Mouse (Mus musculus) heart, embryonic 10.5 days (tissue): Measurements from ENCODE around the gene Gm20388. TPM values are rescaled to one million over a fixed set of nuclear protein-coding genes. Genes with fewer than 3 reads are reported as not detected.

Source experiments
- DNase-seq: peaks from one replicate; pipeline ENCODE4 v3.0.0-alpha.2; 2017; ENCODE audit warnings: low spot score
- H3K27ac ChIP-seq: fragments of 300-500 bp; sonication (generic); 2 replicates; pipeline ENCODE4 v1.5.1; 2016; ENCODE audit warnings: mild to moderate bottlenecking
- H3K27me3 ChIP-seq: fragments of 300-500 bp; sonication (generic); 2 replicates; pipeline ENCODE4 v1.6.1; 2016; ENCODE audit warnings: mild to moderate bottlenecking; ENCODE audit not compliant: poor library complexity, insufficient read depth, severe bottlenecking
- H3K36me3 ChIP-seq: fragments of 300-500 bp; sonication (generic); 2 replicates; pipeline ENCODE4 v1.6.1; 2016; ENCODE audit warnings: mild to moderate bottlenecking, moderate library complexity
- H3K4me1 ChIP-seq: fragments of 300-500 bp; sonication (generic); 2 replicates; pipeline ENCODE4 v1.6.1; 2016; ENCODE audit warnings: mild to moderate bottlenecking
- H3K4me3 ChIP-seq: fragments of 300-500 bp; sonication (generic); 2 replicates; pipeline ENCODE4 v1.5.1; 2016; ENCODE audit warnings: mild to moderate bottlenecking, moderate library complexity
- H3K9me3 ChIP-seq: fragments of 300-500 bp; sonication (generic); 2 replicates; pipeline ENCODE4 v1.6.1; 2016; ENCODE audit warnings: mild to moderate bottlenecking, moderate library complexity
- WGBS: fragments of 180-500 bp; shearing (Covaris S2); methylation state at CpG from one replicate; pipeline ENCODE4 v1.1.7; 2016; 5-methylcytosine and 5-hydroxymethylcytosine counted together
- polyA plus RNA-seq: library from polyadenylated mRNA; unstranded; fragments of >200 nt; fragmentation: Nextera tagmentation; extraction: Ambion mirVana; gene quantifications from 2 replicates; pipeline ENCODE4 v1.2.1, GENCODE M21; 2016

Gm20388 gene
- polyA plus RNA-seq, 1 experiment from 2014 or later = 4.5 TPM

DNA sequence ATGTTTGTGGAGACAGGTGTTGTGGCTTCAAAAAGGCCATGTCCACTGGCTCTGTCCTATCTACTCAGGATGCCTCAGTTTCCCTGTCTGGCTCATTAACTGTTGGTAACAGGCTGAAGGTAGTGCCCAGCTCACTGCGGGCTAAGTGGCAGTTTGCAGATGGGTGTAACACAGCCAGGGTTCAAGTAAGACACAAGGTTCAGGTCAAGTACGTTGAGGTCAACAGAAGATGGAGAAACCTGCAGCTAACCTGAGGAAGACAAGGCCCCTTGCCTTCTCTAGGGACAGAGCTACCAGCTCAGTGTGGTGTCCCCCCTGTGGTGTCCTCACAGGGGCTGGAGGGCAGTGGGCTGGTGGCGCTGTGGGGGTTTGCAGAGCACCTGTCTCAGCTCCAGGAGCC, 1969.1 kb downstream of the Gm20388 start:
- Histone ChIP-seq H3K36me3 (peaks cover 34% of the 10 kb centered on the region), H3K27me3 (0 out of 2 replicates have a peak, but pooled peaks cover 5% of the 10 kb centered on the region), H3K4me3 (no peak overlapping the region), H3K27ac (no peak overlapping the region), H3K9me3 (no peaks in the 10 kb centered on the region), H3K4me1 (peaks cover 33% of the 10 kb centered on the region)
- no peak for DNase-seq
- 92% methylated on average over 3 of the region's 3 CpGs for WGBS

DNA sequence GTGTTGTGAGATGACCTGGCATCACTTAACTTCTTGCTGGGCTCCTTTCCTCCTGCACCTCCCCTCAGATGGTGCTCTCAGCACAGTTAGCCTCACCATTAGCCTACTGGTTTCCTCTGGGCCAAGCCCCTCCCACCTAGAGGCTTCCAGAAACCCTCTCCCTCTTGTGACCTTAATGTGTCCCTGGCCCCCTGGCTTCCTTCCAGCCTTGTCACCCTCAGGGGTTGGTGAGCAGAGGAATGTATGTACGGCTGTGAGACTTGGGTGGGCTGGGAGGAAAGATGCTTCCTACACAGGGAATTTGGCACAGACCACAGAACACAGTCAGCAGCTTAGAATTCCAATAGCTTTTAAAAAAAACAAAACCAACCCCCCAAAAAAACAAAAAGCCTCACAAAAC, 1970.2 kb downstream of the Gm20388 start:
- H3K36me3 ChIP-seq = peaks cover 45% of the 10 kb centered on the region
- H3K27ac ChIP-seq = 0 out of 2 replicates have a peak overlapping the region, but pooled peaks have one; percentile 18
- H3K27me3 ChIP-seq = 0 out of 2 replicates have a peak, but pooled peaks cover 5% of the 10 kb centered on the region
- H3K4me3 ChIP-seq = no peak overlapping the region
- H3K9me3 ChIP-seq = no peaks in the 10 kb centered on the region
- DNase-seq = no peak
- H3K4me1 ChIP-seq = peaks cover 22% of the 10 kb centered on the region
- WGBS = 45% methylated on average over 1 of the region's 1 CpGs

DNA sequence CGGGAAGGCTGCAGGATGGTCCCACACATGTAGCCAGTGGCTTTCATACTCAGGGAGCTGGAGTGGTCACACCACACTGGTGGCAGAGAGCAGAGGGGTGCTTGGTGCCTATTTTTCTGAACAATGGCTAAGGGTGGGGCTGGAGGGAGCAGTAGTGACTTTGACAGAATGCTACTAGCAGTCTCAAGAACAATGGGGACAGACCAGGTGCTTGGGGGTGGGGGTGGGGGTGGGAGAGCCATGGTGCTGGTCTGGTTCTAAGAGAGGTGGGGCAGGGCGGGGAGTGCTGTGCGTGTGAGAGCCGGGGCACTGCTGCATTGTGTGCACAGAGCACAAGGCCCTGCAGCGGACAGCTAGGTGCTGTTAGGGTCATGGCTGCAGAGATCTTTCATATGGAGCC, 1971.3 kb downstream of the Gm20388 start:
- H3K27ac ChIP-seq = no peak overlapping the region
- no peaks in the 10 kb centered on the region for H3K9me3 ChIP-seq
- no peak overlapping the region for H3K4me3 ChIP-seq
- H3K4me1 ChIP-seq = peaks cover 17% of the 10 kb centered on the region
- 94% methylated on average over 5 of the region's 5 CpGs for WGBS
- H3K36me3 ChIP-seq = peaks cover 56% of the 10 kb centered on the region
- 0 out of 2 replicates have a peak, but pooled peaks cover 3% of the 10 kb centered on the region for H3K27me3 ChIP-seq
- no peak for DNase-seq

DNA sequence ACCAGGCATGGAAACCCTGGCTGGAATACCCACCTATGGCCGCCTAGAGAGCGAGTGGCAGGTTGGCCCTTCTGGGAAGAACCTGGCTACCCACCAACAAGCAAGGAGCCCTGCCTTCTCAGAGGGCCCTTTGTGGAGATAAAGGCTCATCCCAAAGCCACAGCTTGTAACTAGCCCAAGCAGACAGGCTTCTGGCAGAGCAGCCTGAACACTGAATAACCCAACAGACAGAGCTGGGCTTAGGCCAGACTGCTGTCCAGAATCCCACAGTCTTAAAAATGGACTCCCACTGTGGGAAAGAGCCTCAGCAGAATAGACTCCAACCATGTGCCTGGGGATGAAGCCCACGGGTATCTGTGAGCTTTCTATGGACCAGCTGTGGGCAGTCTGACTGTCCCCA, 1973.5 kb downstream of the Gm20388 start:
- Histone ChIP-seq H3K9me3 (no peaks in the 10 kb centered on the region), H3K27me3 (no peaks in the 10 kb centered on the region), H3K4me1 (peaks cover 17% of the 10 kb centered on the region), H3K36me3 (peaks cover 72% of the 10 kb centered on the region), H3K4me3 (no peak overlapping the region), H3K27ac (no peak overlapping the region)
- WGBS = 87% methylated on average over 3 of the region's 3 CpGs
- no peak for DNase-seq

DNA sequence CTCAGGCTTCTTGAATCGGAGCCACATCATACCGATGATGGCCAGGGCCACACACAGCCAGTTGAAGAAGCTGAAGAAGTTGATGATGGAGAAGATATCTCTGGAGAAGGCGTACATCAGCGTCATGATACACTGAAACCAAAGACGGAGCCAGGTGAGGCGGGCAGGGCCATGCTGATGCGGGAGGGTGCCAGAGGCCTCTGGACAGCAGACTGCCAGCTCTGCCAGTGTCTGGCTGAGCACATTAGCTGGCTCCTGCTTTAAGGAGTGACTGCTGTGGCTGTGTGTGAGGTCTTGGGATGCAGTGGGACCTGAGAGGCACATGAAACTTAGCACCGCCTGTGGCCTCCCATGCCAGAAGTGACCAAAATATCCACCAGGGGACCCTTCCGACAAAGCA, 1974.4 kb downstream of the Gm20388 start:
- no peak for DNase-seq
- Histone ChIP-seq H3K4me3 (no peak overlapping the region), H3K36me3 (peaks cover 72% of the 10 kb centered on the region), H3K27ac (no peak overlapping the region), H3K9me3 (no peaks in the 10 kb centered on the region), H3K4me1 (peaks cover 17% of the 10 kb centered on the region), H3K27me3 (no peaks in the 10 kb centered on the region)
- WGBS = 95% methylated on average over 9 of the region's 9 CpGs

DNA sequence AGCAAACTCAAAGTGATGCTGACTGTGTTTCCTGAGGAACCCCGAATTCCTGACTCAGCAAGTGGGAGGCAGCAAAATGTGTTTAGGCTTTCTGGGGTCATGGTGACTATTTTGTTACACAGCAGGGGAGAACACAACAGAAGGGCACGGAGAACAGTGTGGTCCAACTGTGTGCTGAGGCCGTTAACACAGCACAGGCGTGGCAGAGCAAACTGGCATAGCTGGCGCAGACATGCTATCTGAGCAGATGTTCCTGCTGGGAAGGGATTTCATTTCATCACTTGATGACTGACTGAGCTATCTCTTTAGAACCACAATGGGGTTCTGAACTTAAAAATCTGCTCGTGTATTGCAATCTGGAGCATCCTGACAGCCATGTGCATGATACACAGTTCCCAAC, 1974.8 kb downstream of the Gm20388 start:
- Histone ChIP-seq H3K4me1 (peaks cover 17% of the 10 kb centered on the region), H3K36me3 (peaks cover 72% of the 10 kb centered on the region), H3K4me3 (no peak overlapping the region), H3K9me3 (no peaks in the 10 kb centered on the region), H3K27ac (no peak overlapping the region), H3K27me3 (no peaks in the 10 kb centered on the region)
- DNase-seq = no peak
- 83% methylated on average over 6 of the region's 6 CpGs for WGBS

DNA sequence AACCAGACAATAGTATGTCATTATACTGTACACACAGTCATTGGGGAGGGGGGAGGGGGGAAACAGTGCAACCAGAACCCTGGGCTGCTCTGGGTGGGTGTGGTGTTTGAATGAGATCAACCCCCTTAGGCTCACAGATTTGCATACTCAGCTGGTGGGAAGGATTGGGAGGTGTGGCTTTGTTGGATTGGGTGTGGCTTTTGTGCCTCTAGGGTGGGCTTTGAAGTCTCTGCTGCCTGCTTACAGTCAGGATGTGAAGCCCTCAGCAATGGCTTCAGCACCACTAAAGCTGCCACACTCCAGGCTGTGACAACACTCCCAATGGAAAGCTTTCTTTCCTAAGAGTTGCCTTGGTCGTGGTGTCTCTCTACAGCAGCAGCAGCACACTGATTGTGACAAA, 1976.9 kb downstream of the Gm20388 start:
- WGBS = 72% methylated on average over 1 of the region's 1 CpGs
- peaks cover 6% of the 10 kb centered on the region for H3K4me1 ChIP-seq
- no peaks in the 10 kb centered on the region for H3K9me3 ChIP-seq
- no peak overlapping the region for H3K27ac ChIP-seq
- H3K27me3 ChIP-seq = no peaks in the 10 kb centered on the region
- DNase-seq = no peak
- H3K36me3 ChIP-seq = peaks cover 60% of the 10 kb centered on the region
- H3K4me3 ChIP-seq = no peak overlapping the region

DNA sequence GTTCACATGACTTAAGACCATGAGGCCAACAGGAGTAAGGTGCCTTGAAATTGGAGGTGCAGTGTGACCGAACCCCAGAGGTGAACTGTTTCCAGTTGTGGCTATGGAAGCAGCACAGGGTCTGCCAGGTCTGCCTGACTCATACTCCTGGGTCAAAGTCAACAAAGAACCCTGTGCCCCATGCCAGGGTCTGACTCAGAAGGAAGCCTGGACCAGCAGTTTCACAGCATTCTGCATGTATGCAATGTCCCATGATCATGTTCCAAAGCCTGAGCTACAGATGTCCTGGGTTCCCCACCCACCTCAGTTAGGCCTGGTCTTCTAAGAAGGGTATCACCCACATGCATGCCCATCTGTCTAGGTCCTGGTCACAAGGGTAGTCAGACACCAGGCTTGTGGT, 1978.7 kb downstream of the Gm20388 start:
- no peak overlapping the region for H3K27ac ChIP-seq

DNA sequence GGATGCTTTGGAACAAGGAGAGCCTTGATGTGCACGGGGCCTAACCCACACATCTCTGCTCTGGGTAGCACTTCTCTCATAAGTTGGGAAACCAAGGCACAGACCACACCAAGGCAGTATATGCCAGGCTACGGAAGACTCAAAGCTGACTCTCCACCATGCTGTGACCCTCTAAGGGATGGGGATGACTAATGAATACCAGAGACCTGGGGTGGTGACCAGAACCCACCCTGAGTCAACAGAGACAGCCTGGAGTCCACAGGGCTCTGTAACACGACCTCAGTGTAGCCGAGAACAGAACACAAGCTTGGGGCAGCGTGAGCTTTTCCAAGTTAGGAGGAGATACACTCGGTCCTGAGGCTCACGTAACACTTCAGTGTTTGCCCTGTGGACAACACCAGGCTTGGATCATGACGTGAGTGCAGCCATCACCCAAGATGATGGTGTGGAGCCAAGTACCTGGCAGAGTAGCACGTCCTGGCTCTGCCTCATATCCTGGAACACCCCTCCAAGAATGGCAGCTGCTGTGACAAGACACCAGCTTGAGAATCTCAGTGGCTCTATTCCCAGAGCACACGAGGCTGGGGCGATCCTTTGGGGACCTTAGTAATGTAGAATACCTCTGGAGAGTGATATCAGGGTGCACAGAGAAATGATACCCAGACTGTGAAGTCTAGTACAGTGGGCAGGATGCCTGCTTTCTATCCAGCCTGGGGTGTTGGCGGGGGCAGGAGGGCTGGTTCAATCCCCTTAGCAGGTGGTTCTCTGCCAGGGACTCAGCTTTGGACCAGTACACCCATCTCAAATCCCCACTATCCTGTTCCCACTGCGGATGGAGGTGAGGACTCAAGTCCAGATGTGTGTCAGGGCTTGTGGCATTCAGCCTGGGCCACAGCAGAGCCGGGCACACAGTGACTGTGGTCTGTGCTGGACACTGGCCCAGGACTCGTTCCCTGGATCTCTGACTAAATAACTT, 1979.5 kb downstream of the Gm20388 start:
- Histone ChIP-seq H3K36me3 (peaks cover 50% of the 10 kb centered on the region), H3K4me3 (no peak overlapping the region), H3K27ac (no peak overlapping the region), H3K9me3 (no peaks in the 10 kb centered on the region), H3K4me1 (peaks cover 10% of the 10 kb centered on the region), H3K27me3 (no peaks in the 10 kb centered on the region)
- WGBS = 81% methylated on average over 15 of the region's 15 CpGs
- no peak for DNase-seq

More for the DNA sequence above, 1978.7 kb downstream of the Gm20388 start:
- Histone ChIP-seq H3K27me3 (no peaks in the 10 kb centered on the region), H3K4me1 (peaks cover 9% of the 10 kb centered on the region), H3K36me3 (peaks cover 51% of the 10 kb centered on the region), H3K4me3 (no peak overlapping the region), H3K9me3 (no peaks in the 10 kb centered on the region)
- 94% methylated on average over 1 of the region's 1 CpGs for WGBS
- DNase-seq = no peak

DNA sequence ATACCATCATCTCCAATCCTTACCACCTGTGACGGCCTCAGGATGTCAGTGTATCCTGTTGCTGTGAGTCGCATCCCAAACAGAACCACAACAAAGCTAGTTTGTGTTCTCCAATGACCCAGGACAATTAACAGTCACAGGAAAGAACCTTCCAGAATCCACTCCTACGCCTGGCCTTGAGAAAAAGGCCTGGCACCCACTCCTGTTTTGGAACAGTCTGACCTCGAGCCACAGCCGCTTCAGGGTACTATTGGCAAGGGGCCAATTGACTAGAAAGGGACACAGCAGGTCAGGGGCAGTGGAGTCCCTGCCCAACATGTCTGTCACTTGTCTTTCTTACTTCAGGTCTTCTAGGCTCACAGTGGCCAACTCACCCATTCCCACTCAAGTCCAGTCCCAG, 1982.2 kb downstream of the Gm20388 start:
- H3K27me3 ChIP-seq = no peaks in the 10 kb centered on the region
- WGBS = 89% methylated on average over 5 of the region's 5 CpGs
- H3K27ac ChIP-seq = no peak overlapping the region
- no peaks in the 10 kb centered on the region for H3K9me3 ChIP-seq
- H3K4me3 ChIP-seq = no peak overlapping the region
- H3K4me1 ChIP-seq = peaks cover 31% of the 10 kb centered on the region
- no peak for DNase-seq
- peaks cover 33% of the 10 kb centered on the region for H3K36me3 ChIP-seq

DNA sequence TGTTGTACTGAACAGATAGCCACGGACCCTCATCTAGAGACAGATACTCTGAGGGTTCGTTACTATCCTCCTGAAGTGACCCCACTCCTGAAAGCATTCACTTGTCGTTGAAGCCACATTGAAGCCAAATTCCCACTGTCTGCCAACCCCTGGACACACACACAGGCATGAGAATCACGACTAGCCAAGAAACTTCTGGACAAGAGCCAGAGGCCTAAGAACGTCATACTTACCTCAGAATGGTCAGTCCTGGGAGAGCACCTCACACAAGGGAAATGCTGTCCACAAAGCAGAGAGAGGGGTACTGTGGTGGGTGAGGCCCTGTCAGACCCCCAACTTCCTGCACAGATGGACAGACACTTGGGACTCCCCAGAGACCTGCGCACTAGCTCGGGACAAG, 1985.3 kb downstream of the Gm20388 start:
- Histone ChIP-seq H3K4me3 (no peak overlapping the region), H3K27ac (peak overlapping the region; percentile 24; the same call in 1 of the 2 replicates), H3K36me3 (peaks cover 26% of the 10 kb centered on the region; the same call in 1 of the 2 replicates), H3K9me3 (no peaks in the 10 kb centered on the region), H3K4me1 (peaks cover 50% of the 10 kb centered on the region), H3K27me3 (no peaks in the 10 kb centered on the region; the same call in 1 of the 2 replicates)
- DNase-seq = no peak
- 77% methylated on average over 7 of the region's 7 CpGs for WGBS

DNA sequence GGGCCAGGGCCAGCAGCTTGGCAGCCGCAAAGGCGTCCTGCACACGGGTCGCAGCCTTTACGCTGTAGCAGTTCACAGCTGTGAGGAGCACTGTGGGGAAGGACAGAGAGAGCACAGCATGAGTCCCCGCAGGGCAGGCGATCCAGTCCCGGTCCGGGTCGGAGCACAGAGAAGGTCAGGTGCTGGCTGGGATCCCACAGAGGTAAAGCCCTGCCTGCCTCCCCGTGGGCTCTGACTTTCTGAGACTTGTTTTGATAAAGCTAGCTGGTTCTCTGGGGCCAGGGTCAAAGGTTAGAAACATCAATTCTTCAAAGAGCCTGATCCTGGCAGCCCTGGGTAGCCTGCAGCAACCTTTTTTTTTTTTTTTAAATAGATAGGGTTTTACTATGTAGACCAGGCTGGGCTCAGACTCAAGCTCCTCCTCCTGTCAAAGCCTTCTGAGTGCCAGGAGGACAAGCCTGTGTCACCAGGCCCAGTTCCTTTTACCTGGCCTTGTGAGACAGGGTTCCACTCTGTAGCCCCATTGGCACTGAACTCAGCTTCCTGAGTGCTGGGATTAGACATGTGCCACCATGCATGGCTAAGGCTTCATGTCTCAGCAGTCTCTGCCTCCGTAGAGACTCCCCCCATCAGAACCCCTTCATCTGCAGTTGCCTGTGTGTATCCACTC, 1986.0 kb downstream of the Gm20388 start:
- H3K4me3 ChIP-seq = no peak overlapping the region
- 59% methylated on average over 12 of the region's 12 CpGs for WGBS
- DNase-seq = no peak
- H3K27me3 ChIP-seq = no peaks in the 10 kb centered on the region; the same call in 1 of the 2 replicates
- H3K9me3 ChIP-seq = no peaks in the 10 kb centered on the region
- H3K4me1 ChIP-seq = peaks cover 56% of the 10 kb centered on the region
- H3K36me3 ChIP-seq = peaks cover 26% of the 10 kb centered on the region; the same call in 1 of the 2 replicates
- H3K27ac ChIP-seq = peak overlapping the region; percentile 24; the same call in 1 of the 2 replicates

DNA sequence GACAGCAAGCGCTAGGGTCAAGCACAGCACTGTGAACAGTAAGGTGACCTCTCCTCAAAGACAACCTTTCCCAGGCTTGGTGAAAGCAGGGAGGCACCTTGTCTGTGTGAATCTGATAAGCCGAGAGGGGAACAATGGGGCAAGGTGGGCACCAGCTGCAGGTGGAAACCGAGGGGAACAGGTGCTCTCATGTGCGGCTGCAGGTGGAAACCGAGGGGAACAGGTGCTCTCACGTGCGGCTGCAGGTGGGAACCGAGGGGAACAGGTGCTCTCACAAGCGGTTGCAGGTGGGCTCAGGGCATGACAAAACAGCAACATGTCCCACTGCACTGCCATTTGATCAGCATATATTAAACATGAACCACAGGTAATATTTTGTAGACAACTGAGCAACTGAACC, 1986.6 kb downstream of the Gm20388 start:
- Histone ChIP-seq H3K27me3 (no peaks in the 10 kb centered on the region; the same call in 1 of the 2 replicates), H3K36me3 (peaks cover 26% of the 10 kb centered on the region; the same call in 1 of the 2 replicates), H3K9me3 (no peaks in the 10 kb centered on the region), H3K27ac (0 out of 2 replicates have a peak overlapping the region, but pooled peaks have one; percentile 87), H3K4me1 (peaks cover 62% of the 10 kb centered on the region), H3K4me3 (no peak overlapping the region)
- 83% methylated on average over 9 of the region's 9 CpGs for WGBS
- no peak for DNase-seq
